Mouse (Mus musculus) lung, adult 2 months (tissue): ENCODE measurements at regions not wholly inside any gene's neighbourhood (a gene's known extent, or its start where the extent isn't known, plus 50 kb on each side); places are given as distances from the start of the nearest gene placed in this dataset.
"Not testable (repeated sequence)": the region's sequence is repeated elsewhere in the genome, so short reads cannot be mapped to it uniquely, and the experiment has no call there.

Source experiments
- DNase-seq: peaks from one replicate; pipeline ENCODE4 v3.0.0; 2022
- H3K4me1 ChIP-seq: fragments of 200-500 bp; 2 replicates; pipeline ENCODE4 v1.6.1; 2011; ENCODE audit warnings: low read length; ENCODE audit not compliant: control insufficient read depth, insufficient read depth
- H3K4me3 ChIP-seq: fragments of 200-500 bp; replicated peaks from 2 replicates; pipeline ENCODE3; 2011; ENCODE audit warnings: low read depth, mild to moderate bottlenecking, control low read depth, low read length; ENCODE audit errors: extremely low read depth
- CTCF ChIP-seq: fragments of 200-500 bp; IDR thresholded peaks from 2 replicates; pipeline ENCODE4 v1.5.1; 2011; ENCODE audit warnings: mild to moderate bottlenecking, low read length, control low read depth; ENCODE audit not compliant: insufficient read depth
- POLR2A ChIP-seq: fragments of 200-500 bp; IDR thresholded peaks from 2 replicates; pipeline ENCODE4 v1.6.1; 2011; ENCODE audit warnings: low read depth, mild to moderate bottlenecking, control low read depth, low read length, borderline replicate concordance; ENCODE audit errors: extremely low read depth
- WGBS: fragments of 180-500 bp; shearing (Covaris S2); methylation state at CpG from one replicate; pipeline ENCODE4 v1.1.7; 2018; 5-methylcytosine and 5-hydroxymethylcytosine counted together

- no peak for TF ChIP-seq CTCF
- TF ChIP-seq POLR2A: no peak
- no peak overlapping the region for H3K4me3 ChIP-seq
- H3K4me1 ChIP-seq: no peaks in the 10 kb centered on the region; the same call in 1 of the 2 replicates
- DNase-seq: no peak
Measured at GRCm38 (mm10) chr1:193508271-193508670, 138.2 kb upstream of the Camk1g start.

- no peaks in the 10 kb centered on the region; the same call in 1 of the 2 replicates for H3K4me1 ChIP-seq
- TF ChIP-seq CTCF (no peak), POLR2A (no peak)
Measured at GRCm38 (mm10) chr1:193506991-193507390, 136.9 kb upstream of the Camk1g start.

GRCm38 (mm10) chr1:193505381-193505780 is 135.3 kb upstream of the Camk1g start:
- WGBS: 33% methylated on average over 3 of the region's 3 CpGs
- no peak for DNase-seq
- no peak overlapping the region for H3K4me3 ChIP-seq
- no peaks in the 10 kb centered on the region for H3K4me1 ChIP-seq
- TF ChIP-seq CTCF: no peak
- TF ChIP-seq POLR2A: no peak

More at GRCm38 (mm10) chr1:193506991-193507390, 136.9 kb upstream of the Camk1g start:
- no peak overlapping the region for H3K4me3 ChIP-seq
- 78% methylated on average over 3 of the region's 3 CpGs for WGBS
- DNase-seq: no peak

- 59% methylated on average over 3 of the region's 3 CpGs for WGBS
Measured at GRCm38 (mm10) chr1:193504611-193505010, 134.5 kb upstream of the Camk1g start.

DNA sequence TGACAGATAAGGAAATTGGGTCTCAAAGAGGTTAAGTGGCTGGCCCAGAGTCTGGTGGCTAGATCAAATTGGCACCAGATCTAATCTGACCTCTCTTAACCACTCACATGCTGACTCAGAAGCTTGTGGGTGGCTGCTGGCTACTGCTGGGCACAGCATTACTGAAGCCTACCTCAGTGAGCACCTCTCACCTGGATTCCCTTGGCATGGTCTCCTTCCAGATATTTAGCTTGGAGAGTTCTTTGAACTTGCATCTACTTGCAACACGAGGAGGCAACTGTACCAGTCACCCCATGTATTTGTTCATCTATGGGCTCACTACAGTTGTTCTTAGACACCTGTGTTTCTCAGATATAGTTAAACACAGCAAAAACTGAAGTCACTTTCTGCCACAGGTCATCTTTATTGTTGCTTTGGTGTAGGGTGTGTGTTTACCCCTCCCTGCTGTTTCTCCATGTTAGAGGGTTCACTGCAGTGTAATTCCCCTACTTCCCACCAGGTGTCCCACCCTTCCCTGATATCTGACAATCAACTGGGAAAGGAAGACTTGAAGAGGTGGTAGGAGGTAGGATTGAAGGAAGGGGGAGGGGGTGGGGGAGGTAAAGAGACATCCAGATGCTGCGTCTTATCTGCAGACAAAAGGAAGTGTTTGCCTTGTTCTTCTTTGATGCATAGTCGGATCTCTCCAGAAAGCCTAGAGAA is 133.7 kb upstream of the Camk1g start:
- no peak overlapping the region for H3K4me3 ChIP-seq
- peak; percentile 33; the same call in 1 of the 2 replicates for TF ChIP-seq CTCF
- TF ChIP-seq POLR2A: no peak
- no peaks in the 10 kb centered on the region for H3K4me1 ChIP-seq
- peak; percentile 33 for DNase-seq
- 29% methylated on average over 3 of the region's 3 CpGs for WGBS

More at GRCm38 (mm10) chr1:193504611-193505010, 134.5 kb upstream of the Camk1g start:
- H3K4me1 ChIP-seq: no peaks in the 10 kb centered on the region
- H3K4me3 ChIP-seq: no peak overlapping the region
- DNase-seq: no peak
- TF ChIP-seq CTCF (no peak), POLR2A (no peak)

GRCm38 (mm10) chr1:193496265-193497183 is 126.4 kb upstream of the Camk1g start:
- H3K4me1 ChIP-seq: no peaks in the 10 kb centered on the region
- no peak overlapping the region for H3K4me3 ChIP-seq
- TF ChIP-seq POLR2A: no peak
- no peak for DNase-seq
- 61% methylated on average over 9 of the region's 9 CpGs for WGBS

DNA sequence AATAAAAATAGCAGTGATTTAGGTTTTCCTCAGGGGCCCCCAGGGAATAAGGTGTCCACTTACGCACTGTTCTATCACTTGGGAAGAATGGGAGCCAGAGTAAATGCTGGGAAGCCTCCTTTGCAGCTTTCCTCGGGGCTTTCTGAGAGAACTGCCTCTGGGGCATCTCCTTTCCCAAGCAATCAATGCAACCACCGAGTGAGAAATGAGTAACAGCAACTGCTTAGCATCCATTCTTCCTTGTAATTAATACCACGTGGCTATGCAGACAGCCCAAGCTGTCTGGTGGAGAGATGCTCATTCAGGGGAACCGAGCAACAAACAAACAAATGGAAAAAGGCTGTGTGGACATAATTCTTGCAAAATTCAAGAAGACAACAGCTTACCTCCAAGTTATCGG is 117.9 kb upstream of the Camk1g start:
- 62% methylated on average over 6 of the region's 6 CpGs for WGBS

GRCm38 (mm10) chr1:193486668-193487067 is 116.6 kb upstream of the Camk1g start:
- not testable (repeated sequence) for H3K4me1 ChIP-seq, H3K4me3 ChIP-seq, DNase-seq
- 7% methylated on average over 2 of the region's 2 CpGs for WGBS

More for the DNA sequence above, 117.9 kb upstream of the Camk1g start:
- TF ChIP-seq POLR2A (no peak), CTCF (no peak)
- Histone ChIP-seq H3K4me3 (no peak overlapping the region), H3K4me1 (no peaks in the 10 kb centered on the region)
- no peak for DNase-seq

DNA sequence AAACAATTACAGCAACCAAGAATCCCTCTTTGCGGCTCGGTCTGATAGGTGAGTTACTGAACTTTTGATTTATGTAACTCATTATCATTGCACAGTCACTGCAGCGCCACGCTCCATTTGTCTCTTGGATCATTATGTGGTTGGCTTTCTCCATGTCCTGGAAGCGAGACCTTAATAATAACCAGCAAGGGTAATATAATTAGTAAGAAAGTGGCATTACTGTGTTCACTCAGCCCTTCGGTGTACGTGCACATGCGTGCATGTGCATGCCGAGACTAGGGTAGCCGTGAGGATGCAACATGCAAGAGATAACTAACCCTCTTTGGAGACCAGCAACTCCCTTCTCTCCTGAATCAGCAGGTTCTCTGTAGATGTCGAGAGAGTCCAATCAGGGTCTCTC is 114.9 kb upstream of the Camk1g start:
- 83% methylated on average over 11 of the region's 11 CpGs for WGBS
- DNase-seq: no peak
- Histone ChIP-seq H3K4me3 (no peak overlapping the region), H3K4me1 (no peaks in the 10 kb centered on the region)
- TF ChIP-seq POLR2A (no peak), CTCF (no peak)
